Mouse (Mus musculus): ENCODE data around the gene Vav1.
"Not testable (repeated sequence)": the region's sequence is repeated elsewhere in the genome, so short reads cannot be mapped to it uniquely, and the experiment has no call there.

Vav1 gene

DNA sequence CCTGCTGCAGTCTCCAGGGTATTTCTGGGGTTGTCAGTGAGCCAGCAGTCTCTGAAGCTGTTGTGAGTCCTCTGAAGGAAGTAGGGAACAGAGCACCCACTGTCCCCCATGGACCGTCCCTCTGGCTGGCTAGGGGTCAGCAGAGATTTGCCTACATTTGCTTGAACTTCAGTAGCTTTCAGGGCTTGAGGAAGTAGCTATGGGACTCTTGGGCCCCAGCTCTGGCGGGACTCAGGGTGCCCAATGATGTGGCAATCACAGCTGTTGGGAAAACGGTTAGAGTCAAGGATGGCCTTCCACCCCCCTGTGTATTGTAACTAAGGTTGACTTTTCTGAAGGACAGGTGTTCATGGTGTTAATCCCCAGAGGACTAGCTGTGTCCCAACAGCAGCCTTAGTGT, 1.5 kb downstream of the Vav1 start:
- DNase-seq: no peak

DNA sequence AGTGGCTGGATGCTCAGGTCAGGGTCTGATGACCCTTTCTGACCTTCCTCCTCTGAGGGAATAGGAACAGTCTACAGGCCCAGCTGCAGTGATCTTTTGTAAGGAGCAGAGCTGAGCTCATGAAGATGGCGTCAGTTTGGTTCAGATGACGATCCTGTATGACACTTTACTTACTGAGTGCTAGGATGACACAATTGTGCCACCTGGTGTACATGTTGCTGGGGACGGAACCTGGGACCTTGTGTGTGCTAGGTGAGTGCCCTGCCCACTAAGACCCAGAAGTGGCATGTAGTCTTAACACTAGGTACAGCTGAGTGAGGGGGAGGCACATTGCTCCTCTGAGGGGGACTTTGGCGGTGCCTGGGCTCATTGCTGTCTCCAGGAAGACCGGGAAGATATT, 5.0 kb downstream of the Vav1 start:
- DNase-seq: no peak

DNA sequence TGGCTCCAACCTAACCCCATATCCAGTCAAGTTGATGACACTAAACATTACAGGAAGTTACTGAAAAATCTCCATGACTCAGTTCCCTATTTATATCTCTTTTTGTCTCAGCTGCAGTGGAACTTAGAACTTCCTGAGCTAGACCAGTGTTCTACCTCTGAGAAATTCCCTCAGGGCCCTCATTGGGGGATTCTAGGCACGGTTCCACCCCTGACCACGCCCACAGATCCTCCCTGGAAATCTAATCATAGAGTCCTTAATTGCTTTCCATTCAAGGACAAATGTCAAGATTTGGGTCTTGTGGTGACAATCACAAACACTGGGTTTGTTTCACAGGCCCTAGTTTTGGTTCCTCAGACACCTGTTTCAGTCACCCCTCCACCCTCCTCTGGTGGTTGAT, 6.2 kb downstream of the Vav1 start:
- no peak for DNase-seq

DNA sequence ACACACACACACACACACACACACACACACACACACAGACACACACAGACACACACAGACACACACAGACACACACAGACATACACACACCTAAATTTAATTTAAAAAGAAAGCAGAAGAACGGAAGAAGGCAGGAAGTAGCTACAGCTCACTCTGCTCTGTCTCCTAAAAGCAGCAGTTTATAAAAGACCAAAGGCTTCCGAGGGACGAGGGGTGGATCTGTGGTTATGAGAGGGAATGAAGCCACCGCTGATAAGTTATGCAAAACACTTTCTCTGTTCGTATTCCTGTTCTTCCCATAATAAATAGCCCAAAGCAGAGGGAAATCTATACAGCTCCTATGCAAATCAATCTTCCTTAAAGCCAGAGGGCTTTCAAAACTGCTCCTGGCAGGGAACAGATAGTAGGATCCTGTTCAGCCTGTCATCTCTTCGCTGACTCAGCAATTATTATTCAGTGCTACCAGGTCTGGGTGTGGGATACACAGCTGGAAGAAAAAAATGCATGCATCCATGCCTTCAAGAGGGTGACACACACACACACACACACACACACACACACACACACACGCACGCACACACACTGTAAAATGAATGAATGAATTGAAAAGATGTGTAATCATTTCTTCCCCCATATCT, 7.9 kb downstream of the Vav1 start:
- DNase-seq: no peak

DNA sequence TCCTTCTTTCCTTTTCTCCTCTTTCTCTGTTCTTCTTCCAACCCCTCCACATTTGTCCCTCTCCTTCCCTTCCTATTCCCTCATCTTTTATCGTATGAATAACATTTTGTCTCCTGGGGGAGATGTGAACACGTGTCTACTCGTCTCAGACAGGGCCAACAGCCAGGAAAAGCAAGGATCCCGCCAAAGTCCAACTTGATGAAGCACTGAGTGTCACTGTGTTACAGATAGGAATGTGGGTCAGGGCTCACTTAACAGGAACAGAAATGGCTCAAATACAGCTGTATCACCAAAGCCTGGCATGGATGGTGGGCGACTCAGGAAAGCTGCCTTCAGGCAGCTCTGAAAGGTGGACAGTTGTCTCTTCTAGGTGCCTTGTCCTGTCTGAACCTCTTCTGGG, 10.4 kb downstream of the Vav1 start:
- DNase-seq: no peak

DNA sequence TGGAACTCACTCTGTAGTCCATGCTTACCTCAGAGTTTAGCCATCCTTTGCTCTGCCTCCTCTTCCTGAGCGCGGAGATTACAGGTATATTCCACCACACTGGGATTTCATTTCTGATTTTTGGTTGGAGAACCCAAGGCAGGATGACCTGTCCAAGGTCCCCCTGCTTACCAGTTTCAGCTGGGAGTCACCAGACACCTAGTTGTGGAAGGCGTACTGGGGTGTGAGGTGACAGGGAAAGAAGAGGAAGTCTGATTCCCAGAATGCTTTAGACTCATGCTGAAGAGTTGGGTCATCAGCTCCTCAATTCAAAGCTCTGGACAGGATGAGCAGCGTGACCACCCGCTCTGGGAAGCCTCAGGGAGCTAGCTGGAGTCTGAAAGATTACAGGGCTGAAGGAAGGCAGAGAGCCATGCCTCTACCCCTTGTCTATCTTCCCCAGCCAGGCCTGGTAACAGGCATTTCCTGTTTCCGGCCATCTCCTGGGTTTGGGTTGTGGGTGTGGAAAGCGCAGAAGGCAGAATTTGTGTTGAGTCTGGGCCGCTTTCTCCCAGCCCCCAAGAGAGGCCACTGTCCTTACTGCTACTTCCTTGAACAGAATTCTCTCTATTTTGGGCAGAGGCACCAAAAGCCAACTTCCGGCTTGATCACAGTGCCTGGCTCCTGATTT, 11.2 kb downstream of the Vav1 start:
- no peak for DNase-seq

DNA sequence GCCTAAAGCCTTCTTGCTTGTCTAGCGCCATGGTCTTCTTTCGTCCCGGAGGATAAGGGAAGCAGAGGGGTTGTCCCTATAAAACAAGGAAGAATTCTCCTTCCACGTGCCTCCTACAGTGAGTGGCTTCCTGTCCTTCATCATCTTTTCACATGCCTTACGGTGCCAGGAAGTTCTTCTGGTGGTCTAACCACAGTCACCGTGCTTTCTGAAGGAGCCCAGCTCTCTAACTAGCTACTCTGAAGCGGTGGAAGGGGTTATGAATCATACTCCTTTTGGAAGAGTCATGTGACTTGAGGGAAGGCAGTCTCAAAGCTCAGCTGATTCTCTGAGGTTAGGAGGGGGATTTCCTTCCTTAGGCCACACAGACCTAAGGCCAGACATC, 11.8 kb downstream of the Vav1 start:
- no peak for DNase-seq

DNA sequence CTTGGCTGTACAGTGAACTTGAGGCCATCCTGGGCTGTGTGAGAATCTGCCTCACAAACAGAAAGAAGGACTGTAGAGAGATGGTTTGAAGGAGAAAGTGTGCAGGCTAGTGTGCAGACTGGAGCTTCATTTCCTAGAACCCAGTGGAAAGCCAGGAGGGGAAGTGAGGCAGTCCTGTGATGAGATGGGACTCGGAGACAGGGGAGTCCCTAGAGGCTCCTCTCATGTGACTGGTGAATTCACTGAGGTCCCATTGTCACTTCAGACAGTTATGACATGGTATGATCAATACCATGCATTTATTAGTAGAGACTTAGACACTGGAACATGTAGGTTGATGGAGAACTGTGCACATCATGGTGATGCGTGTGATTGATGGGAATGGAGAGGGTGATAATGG, 13.4 kb downstream of the Vav1 start:
- no peak for DNase-seq

DNA sequence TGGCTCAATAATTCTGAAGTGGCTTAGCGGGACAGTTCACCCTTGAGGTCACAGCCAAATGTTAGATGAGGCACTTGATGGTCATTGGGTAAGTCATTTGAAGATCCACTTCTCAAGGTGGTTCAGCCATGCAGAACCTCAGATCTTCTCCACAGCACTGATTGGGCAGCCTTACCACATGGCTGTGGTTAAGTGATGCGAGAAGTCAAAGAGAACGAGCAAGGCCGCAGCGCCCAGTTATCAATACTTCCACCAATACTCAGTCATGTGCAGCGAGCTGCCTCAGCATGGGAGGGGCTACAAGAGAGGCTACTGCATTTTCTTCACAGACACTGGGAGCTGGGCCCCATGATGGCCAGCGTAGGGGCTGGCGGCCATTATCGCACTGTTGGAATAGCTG, 14.1 kb downstream of the Vav1 start:
- no peak for DNase-seq

DNA sequence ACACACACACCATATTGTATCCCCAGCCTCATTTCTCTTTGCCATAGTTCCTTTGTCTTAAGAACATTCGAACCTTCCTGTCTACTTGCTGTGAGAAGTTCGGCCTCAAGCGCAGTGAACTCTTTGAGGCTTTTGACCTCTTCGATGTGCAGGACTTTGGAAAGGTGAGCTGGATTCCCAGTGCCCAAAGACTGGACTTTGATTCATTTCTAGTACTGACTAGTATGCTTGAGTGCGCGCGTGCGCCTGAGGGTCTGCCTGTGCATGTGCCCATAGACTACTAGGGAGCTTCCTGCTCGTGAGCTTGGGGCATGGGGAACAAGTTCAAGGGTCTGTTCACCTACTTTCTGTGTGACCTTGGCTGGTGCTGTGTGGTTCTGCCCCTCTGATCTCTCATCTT, 17.0 kb downstream of the Vav1 start:
- DNase-seq: peak; percentile 60 to 73

DNA sequence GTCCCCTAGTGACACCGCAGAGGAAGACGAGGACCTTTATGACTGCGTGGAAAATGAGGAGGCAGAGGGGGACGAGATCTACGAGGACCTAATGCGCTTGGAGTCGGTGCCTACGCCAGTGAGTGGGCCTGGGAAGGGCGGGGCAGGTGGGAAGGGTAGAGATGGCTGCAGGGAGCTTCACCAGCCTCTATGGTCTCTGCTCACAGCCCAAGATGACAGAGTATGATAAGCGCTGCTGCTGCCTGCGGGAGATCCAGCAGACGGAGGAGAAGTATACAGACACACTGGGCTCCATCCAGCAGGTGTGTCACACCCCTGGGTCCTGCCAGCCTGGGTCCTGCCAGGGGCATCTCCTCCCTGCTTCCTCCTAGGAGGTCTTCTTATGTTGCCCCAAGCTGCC, 18.1 kb downstream of the Vav1 start:
- no peak for DNase-seq

DNA sequence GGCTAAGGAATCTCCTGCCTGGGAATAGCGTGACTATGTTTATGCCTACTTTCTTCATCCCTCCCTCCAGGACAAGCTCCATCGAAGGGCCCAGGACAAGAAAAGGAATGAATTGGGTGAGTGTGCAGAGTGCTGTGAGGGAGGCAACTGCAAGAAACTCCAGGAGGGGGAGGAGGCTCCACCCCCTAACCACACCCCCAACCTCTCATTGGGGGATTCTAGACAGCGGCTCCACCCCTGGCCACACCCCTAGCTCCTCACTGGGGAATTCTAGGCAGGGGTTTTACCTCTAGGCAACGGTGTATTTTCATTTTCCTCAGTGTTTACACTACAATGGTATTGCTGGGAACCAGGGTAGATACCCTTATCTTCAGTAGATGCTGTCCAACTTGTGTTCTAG, 26.7 kb downstream of the Vav1 start:
- no peak for DNase-seq

DNA sequence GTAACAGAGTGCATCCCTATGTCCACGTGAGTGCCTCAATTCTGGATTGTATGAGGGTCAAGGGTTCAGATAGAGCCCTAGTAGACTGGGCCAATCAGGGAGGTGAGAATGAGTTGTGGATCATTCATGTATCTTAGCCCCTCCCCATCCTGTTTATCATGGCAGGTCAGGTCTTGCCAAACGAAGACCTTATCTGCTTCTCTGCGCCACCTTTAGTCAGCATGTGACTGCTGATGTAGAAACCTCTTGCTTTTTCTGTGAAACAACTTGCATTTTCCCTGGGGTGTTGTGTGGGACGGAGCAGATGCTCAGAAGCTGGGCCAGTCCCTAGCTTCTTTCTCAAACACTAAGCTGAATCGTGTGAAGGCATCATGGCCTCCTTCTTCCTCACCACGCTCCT, 28.2 kb downstream of the Vav1 start:
- no peak for DNase-seq

DNA sequence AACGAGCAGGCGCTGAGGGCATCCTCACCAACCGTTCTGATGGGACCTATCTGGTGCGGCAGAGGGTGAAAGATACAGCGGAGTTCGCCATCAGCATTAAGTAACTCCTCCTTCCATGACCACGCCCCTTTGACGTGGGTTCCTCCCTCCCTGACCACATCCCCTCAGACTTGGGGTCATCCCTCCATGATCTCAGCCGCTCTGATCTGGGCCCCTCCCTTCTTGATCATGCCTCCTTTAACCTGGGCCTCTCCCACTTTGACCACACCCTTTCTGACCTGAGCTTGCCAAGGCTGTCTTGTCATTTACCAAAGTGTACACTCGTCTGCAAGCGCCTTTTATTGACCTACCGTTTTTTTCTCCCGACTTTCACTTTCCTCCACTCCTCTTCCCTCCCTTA, 32.9 kb downstream of the Vav1 start:
- DNase-seq: no peak

DNA sequence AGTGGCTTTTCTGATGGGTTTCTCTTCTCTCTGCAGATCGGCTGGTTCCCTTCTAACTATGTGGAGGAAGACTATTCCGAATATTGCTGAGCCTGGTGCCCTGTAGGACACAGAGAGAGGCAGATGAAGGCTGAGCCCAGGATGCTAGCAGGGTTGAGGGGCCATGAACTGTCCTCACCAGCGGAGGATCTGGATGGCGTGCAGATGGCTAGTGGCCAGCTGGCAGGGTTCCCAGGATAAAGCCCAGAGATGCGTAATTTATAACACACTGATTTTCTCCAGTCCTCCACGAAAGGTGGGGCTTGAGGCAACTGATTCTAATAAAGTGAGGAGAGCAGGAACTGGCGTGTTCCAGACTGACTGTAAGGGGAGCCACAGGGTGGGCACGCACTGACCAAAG, 48.7 kb downstream of the Vav1 start:
- DNase-seq: peak; percentile 32 to 77

DNA sequence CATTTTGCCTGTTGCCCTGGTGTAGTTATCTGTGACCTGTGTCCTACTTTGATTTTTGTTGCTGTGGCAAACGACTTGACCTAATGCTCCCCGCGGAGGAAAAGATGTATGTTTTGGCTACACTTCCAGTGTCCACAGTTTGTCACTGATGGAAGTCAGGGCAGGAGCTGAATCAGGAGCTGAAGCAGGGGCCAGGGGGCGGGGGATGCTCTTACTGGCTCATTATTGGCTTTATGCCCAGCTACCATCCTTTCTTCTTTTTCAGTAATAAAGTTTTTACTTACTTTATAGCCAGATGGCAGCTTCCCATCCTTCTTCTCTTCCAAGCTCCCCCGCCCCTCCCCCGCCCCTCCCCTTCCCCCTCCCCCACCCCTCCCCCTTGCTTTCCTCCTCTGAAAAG, 50.0 kb downstream of the Vav1 start:
- no peak for DNase-seq

DNA sequence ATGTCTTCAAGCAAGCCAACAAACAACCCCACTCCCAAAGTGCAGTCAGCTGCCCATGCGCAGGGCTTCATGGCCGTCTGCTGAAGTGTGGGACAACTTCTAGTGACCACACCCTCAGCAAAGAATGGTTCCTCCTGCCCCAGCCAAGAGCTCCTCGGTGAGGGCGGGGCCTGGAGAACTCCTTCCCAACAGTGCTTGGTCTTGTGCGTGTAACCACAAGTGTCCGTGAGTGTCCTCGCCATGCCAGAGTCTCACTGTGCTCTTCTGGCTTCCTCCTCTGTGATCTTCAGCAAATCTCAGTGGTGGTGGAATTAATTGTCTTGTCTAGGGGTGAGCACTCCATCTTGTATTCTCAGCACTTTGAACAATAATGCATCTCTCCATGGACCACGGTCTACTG, 52.1 kb downstream of the Vav1 start:
- DNase-seq: no peak

DNA sequence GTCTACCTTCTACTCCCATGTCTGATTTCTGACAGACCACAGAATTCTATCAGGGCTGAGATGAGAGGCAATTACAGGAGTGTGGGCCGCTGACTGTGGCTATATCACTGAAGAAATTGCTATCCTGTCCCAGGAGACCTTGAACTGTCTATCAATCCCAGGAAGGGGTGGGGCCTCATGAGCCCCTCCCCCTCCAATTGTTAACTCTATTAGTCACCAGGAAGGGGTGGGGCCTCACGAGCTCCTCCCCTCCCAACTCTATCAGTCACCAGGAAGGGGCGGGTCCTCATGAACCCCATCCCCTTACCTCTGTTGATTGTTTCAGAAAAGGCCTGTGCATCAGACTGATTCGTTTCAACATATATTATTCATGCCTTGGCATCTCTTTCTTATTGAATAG, 53.3 kb downstream of the Vav1 start:
- DNase-seq: no peak

DNA sequence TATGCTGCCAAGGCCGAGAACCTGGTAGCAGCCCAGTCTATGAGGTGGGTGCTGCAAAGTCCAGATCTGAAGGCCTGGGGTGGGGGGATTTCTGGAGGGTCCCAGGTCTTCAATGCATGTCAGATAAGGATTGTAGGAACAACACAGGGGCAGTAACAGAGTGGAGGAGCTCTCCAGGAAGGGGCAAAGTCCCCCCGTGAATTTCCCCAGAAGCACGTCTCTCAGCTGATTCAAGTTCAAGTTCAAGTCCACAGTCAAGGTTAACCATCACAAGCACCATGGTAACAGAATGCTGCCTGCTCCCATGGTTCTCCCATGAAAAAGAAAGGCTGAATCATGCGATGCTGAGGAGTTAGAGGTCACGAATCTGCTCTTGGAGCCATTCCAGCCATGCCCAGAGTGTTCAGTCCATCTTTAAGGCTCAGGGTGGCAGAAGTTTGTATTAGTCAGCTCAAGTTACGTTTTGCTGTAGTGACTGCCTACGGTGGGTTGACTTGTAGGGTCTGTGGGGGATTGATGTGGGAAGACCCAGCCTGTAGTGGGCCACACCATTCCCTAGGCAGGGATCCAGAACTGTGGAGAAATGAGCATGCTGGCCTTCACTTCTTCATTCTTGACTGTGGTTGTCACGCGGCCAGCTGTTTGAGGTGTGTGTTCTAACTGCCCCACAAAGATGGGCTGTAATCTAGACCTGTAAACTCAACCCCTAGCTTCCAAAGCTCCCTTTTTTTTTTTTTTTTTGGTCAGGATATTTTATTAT, 55.3 kb downstream of the Vav1 start:
- no peak for DNase-seq

DNA sequence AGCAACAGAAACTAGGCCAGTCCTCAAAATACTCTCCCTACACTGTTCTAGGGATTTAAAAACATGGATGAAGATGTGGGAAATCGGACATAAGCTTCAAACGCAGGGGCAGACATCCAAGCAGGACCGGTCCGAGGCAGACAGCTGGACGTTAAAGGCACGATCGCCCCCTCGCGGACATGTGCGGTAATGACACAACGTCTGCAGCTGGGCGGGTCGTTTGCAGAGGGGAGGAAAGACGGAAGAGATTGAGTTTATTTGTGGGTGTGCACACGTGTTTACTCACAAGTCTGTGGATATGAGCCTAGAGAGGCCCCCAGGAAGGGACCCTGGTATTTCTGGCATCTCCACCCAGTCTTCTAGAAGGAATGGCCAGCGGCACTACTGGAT, 55.9 kb downstream of the Vav1 start:
- DNase-seq: peak; percentile 77 to 94

DNA sequence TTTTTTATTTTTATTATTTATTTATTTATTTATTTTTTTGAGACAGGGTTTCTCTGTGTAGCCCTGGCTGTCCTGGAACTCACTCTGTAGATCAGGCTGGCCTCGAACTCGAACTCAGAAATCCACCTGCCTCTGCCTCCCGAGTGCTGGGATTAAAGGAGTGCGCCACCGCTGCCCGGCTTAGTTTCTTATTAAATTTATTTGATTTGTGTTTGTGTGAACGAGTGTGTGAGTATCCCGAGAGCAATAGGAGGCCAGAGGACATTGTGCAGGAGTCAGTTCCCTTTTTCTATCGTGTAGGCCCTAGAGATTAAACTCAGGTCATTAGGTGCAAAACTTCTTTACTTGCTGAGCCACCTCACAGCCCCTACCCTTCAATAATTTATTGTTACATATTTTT, 56.3 kb downstream of the Vav1 start:
- DNase-seq: not testable (repeated sequence)

DNA sequence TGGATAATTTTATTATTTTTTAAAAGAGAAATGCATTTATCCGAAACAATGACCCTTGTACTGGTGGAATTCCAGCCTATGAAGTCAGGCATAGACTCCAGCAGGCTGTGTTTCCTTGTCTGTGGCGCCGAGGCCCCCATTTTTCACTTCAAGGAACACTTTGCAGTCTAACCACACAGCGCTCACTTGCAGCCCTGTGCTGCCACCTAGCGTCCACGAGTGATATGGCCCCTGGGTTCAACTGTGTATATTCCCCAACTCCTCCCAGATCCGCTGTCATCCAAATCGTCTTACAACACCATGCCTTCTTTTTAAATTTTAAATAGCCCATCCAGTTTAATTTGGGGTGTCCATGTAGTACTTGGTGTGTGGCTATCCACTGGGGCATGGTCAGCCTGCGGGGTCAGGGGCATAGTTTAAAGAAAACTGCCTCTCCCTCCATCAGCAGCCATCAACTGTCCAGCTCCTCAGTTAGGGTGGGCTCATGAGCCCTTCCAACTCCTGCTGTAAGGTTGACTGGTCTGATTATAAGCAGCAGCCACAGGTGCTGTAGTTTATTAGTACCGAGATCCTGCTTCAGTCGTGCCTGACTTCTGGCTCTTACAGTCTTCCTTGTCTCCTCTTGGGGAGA, 56.9 kb downstream of the Vav1 start:
- peak; percentile 88 to 94 for DNase-seq

DNA sequence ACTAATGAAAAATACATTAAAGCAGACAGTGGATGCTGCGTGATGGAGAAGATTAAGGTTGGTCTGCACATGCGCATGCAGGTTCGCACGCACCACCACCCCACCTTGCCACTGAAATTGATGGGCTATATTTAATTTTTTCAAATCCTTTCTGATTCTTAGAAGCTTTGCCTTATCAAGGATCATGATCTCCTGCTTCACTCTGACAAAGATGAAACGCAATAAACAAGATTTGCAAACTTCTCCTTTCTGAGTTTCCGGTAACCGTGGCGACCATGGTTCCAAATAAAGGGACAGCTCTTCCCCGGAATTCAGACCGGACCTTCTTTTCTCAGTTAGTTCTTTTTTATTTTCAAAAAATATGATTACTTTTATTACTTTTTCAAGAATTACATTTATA, 59.1 kb downstream of the Vav1 start:
- no peak for DNase-seq

DNA sequence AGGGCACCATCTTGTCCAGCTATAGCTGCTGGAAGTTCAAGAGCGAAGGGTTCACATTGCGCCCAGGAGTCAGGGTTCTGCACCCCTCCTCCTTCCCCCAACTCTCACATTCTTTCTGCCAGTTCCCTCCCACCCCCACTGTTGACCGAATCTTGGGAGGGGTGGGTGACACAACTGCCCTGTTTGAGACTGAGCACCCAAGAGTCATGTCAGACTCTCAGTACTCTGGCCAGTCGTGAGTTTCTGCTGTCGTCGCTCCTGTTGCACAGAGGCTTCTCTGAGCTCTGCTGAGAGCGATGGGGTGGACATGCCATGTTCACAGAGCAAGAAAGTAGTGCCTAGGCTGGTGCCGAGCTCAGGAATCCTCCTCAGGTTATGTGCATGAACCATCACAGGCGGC, 60.4 kb downstream of the Vav1 start:
- DNase-seq: no peak
